Mouse (Mus musculus): ENCODE results near the gene Bmt2. TPM values are rescaled to one million over a fixed set of nuclear protein-coding genes. Genes with fewer than 3 reads are reported as not detected.

Bmt2 gene
- polyA plus RNA-seq, 1 experiment from 2014 or later: 21.3 TPM

DNA sequence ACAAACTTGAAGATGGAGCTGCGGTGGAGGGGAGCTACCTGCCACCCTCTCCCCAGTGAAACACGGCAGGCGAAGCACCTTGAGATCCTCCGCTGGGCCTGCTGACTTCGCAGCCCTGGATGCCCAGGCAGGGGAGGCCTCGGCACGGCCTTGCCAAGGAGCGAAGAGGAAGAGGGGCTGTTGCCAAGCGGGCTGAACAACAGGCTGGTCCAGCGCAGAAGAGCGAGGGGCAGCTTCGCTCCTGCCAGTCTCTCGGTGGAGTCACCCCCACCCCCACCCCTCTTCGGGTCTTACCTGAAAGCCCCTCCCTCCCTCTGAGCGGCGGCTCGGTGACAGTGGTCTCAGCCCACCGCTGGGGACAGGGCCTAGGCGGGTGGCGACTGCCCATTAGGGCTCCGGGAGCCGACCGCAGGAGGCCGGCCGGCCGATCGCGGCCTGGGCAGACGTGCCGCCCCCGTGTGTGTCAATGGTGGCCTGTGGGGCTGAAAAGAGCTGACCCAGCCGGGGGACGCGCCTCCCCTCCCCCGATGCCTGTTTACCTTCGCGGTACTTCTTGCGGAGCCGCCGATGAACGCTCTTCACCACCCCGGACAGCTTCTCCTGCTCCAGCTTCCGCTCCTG is 515 bp downstream of the Bmt2 start:
- Histone ChIP-seq H3K27me3 (replicated peaks; ENCODE audit: control insufficient read depth, insufficient read depth, low read length) (no peaks in the 10 kb centered on the region), H3K4me1 (ENCODE audit: control insufficient read depth, insufficient read depth, low read length) (peaks cover 16% of the 10 kb centered on the region), H3K9ac (ENCODE audit: low read length) (peak overlapping the region; percentile 95), H3K4me2 (ENCODE audit: low read length) (peak overlapping the region; percentile 82), H3K27ac (ENCODE audit: low read depth, low read length) (peak overlapping the region; percentile 93), H3K36me3 (ENCODE audit: control insufficient read depth, insufficient read depth, low read length) (no peaks in the 10 kb centered on the region), H3K9me3 (replicated peaks; ENCODE audit: control insufficient read depth, low read length) (no peaks in the 10 kb centered on the region), H3K4me3 (ENCODE audit: low read depth, low read length) (peak overlapping the region; percentile 89)
- DNase-seq (ENCODE audit: low spot score) (peak; percentile 63), ATAC-seq (peak; percentile 67)
- 1% methylated on average over 39 of the region's 43 CpGs for WGBS

DNA sequence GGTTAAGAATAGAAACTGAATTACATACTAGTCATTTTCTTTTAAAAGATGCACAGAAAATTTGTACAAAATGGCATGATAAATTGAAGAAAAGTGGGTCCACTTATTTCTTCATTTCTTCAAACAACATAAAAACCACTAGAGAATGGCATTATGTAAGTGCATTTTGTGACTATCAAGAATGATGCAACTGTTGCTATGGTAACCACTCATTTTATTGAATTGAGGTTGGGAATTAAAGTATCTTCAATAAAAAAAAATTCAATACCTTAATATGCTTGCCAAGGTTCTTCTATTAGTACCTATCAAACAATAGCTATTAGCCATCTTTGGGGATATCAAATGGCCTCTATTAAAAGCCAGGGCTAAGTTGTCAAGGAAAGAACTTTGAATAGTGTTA is 1.6 kb downstream of the Bmt2 start:
- Histone ChIP-seq H3K4me2 (ENCODE audit: low read length) (peak overlapping the region; percentile 82), H3K27ac (ENCODE audit: low read depth, low read length) (no peak overlapping the region), H3K27me3 (replicated peaks; ENCODE audit: control insufficient read depth, insufficient read depth, low read length) (no peaks in the 10 kb centered on the region), H3K9ac (ENCODE audit: low read length) (no peak overlapping the region), H3K36me3 (ENCODE audit: control insufficient read depth, insufficient read depth, low read length) (no peaks in the 10 kb centered on the region), H3K9me3 (replicated peaks; ENCODE audit: control insufficient read depth, low read length) (no peaks in the 10 kb centered on the region), H3K4me3 (ENCODE audit: low read depth, low read length) (peak overlapping the region; percentile 89), H3K4me1 (ENCODE audit: control insufficient read depth, insufficient read depth, low read length) (peaks cover 16% of the 10 kb centered on the region)
- peak; percentile 55 for DNase-seq (ENCODE audit: low spot score)
- ATAC-seq: no peak

DNA sequence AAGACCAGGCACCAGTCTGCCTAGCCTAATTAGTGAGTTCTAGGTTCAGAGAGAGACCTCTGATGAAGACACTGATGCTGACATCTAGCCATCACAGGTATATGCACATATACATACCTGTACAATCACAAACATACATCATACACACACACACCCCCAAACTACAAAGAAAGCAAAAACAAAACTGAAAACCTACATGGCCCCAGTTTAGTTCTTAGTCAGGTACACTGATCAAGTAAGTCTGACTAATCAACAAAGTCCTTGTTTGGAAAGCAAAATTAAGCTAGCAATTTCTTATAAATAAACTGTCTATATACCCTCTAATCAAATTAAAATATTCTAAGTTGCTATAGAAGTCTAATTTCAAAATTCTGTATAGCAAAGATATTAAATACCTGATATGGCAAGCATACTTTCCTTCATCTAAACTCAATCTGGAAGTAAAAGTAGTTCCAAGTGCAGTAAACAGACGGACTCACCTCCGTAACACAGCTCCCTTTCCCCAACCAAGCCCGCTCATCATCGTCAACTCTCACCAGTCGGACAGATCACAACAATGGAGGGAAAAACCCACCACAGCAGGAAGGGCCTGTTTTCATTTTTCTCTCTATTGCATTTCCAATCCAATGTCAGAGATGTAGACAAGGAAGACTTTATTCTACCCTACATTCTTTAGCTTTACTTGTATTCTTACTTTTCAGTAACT is 3.0 kb downstream of the Bmt2 start:
- ATAC-seq (no peak), DNase-seq (ENCODE audit: low spot score) (no peak)
- Histone ChIP-seq H3K4me2 (ENCODE audit: low read length) (peak overlapping the region; percentile 25; the same call in 1 of the 2 replicates), H3K9ac (ENCODE audit: low read length) (no peak overlapping the region), H3K27ac (ENCODE audit: low read depth, low read length) (no peak overlapping the region), H3K4me1 (ENCODE audit: control insufficient read depth, insufficient read depth, low read length) (peaks cover 16% of the 10 kb centered on the region), H3K9me3 (replicated peaks; ENCODE audit: control insufficient read depth, low read length) (no peaks in the 10 kb centered on the region), H3K36me3 (ENCODE audit: control insufficient read depth, insufficient read depth, low read length) (no peaks in the 10 kb centered on the region), H3K27me3 (replicated peaks; ENCODE audit: control insufficient read depth, insufficient read depth, low read length) (no peaks in the 10 kb centered on the region), H3K4me3 (ENCODE audit: low read depth, low read length) (0 out of 2 replicates have a peak overlapping the region, but pooled peaks have one; percentile 6)
- 76% methylated on average over 5 of the region's 5 CpGs for WGBS

DNA sequence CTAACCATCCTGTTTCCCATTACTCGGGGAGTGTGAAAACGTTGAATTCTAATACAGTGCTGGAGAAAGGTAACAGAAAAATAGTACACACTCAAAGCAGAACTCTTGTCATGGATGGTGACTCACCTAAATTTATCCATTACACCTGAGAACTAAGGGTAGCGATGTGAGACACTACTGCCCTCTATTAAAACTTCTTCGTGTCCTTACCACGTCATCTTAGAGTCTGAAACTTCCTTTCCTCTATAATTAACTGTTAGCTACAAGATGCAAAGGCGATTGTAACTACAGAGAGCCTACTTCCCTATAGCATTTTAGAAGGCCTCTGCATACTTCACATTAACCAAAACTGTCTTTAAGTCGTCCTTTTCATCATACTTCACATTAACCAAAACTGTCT is 12.1 kb downstream of the Bmt2 start:
- H3K36me3 ChIP-seq (ENCODE audit: control insufficient read depth, insufficient read depth, low read length): peaks cover 20% of the 10 kb centered on the region
- H3K9ac ChIP-seq (ENCODE audit: low read length): no peak overlapping the region
- ATAC-seq (no peak), DNase-seq (ENCODE audit: low spot score) (no peak)
- no peaks in the 10 kb centered on the region for H3K4me1 ChIP-seq (ENCODE audit: control insufficient read depth, insufficient read depth, low read length)
- H3K27ac ChIP-seq (ENCODE audit: low read depth, low read length): no peak overlapping the region
- 88% methylated on average over 7 of the region's 7 CpGs for WGBS
- H3K9me3 ChIP-seq (replicated peaks; ENCODE audit: control insufficient read depth, low read length): no peaks in the 10 kb centered on the region
- no peak overlapping the region for H3K4me2 ChIP-seq (ENCODE audit: low read length)
- no peak overlapping the region for H3K4me3 ChIP-seq (ENCODE audit: low read depth, low read length)
- H3K27me3 ChIP-seq (replicated peaks; ENCODE audit: control insufficient read depth, insufficient read depth, low read length): no peaks in the 10 kb centered on the region

DNA sequence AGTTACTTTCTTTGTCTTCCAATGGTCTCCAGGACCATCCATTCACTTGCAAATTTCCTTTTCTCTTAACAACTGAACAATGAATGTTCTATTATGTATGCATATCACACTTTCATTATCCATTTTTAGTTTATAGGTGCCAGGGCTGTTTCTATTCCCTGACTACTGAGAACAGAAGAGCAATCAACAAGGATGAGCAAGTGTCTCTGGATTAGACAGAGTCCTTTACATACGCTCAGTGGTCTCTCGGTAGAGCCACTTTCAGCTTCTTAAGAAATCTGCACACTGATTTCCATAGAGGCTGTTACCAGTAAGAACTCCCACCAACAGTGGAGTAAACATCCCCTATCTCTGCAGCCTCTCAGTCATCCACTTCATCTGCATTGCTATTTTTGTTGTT is 19.8 kb downstream of the Bmt2 start:
- Histone ChIP-seq H3K27ac (ENCODE audit: low read depth, low read length) (no peak overlapping the region), H3K9ac (ENCODE audit: low read length) (no peak overlapping the region), H3K9me3 (replicated peaks; ENCODE audit: control insufficient read depth, low read length) (no peaks in the 10 kb centered on the region), H3K4me2 (ENCODE audit: low read length) (no peak overlapping the region), H3K27me3 (replicated peaks; ENCODE audit: control insufficient read depth, insufficient read depth, low read length) (no peaks in the 10 kb centered on the region), H3K36me3 (ENCODE audit: control insufficient read depth, insufficient read depth, low read length) (peaks cover 17% of the 10 kb centered on the region), H3K4me3 (ENCODE audit: low read depth, low read length) (no peak overlapping the region), H3K4me1 (ENCODE audit: control insufficient read depth, insufficient read depth, low read length) (no peaks in the 10 kb centered on the region)
- WGBS: 55% methylated on average over 2 of the region's 2 CpGs
- DNase-seq (ENCODE audit: low spot score) (no peak), ATAC-seq (no peak)

DNA sequence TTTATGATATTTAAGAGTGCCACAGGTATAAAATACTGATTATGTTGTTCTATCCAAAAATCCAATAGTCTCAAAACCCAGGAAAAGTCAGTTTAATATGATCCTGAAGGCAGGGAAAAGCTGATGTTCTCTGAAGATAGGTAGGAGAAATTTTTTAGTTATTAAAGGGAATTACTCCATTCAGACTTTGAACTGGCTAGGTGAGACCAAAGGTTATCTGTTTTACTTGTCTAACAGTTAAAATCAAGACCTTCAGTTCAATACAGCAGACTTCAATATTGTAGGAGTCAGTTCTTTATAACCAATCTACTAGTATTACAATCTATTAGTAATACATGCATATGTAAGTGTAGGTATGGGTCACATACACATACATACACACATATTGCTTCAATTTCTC is 23.7 kb downstream of the Bmt2 start:
- DNase-seq (ENCODE audit: low spot score) (no peak), ATAC-seq (no peak)
- Histone ChIP-seq H3K4me2 (ENCODE audit: low read length) (no peak overlapping the region), H3K27me3 (replicated peaks; ENCODE audit: control insufficient read depth, insufficient read depth, low read length) (no peaks in the 10 kb centered on the region), H3K4me3 (ENCODE audit: low read depth, low read length) (no peak overlapping the region), H3K27ac (ENCODE audit: low read depth, low read length) (no peak overlapping the region), H3K9me3 (replicated peaks; ENCODE audit: control insufficient read depth, low read length) (no peaks in the 10 kb centered on the region), H3K4me1 (ENCODE audit: control insufficient read depth, insufficient read depth, low read length) (no peaks in the 10 kb centered on the region), H3K9ac (ENCODE audit: low read length) (no peak overlapping the region), H3K36me3 (ENCODE audit: control insufficient read depth, insufficient read depth, low read length) (0 out of 2 replicates have a peak, but pooled peaks cover 5% of the 10 kb centered on the region)

DNA sequence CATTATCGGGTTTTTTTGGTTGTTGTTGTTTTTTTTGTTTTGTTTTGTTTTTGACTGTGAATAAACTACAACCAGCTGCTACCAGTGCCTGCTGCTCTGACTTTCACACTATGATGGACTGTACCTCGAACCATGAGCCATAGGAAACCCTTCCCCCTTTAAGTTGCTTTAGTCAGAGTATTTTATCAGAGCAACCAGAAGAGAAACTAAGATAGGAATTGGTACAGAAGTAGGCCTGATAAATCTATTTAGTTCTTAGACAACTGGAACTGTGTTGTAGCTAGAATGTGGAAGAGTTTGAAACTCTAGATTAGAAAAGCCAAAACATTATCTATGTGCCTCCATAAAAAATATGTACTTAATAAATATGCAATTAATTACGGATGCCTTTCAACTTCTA is 25.5 kb downstream of the Bmt2 start:
- 93% methylated on average over 3 of the region's 3 CpGs for WGBS

DNA sequence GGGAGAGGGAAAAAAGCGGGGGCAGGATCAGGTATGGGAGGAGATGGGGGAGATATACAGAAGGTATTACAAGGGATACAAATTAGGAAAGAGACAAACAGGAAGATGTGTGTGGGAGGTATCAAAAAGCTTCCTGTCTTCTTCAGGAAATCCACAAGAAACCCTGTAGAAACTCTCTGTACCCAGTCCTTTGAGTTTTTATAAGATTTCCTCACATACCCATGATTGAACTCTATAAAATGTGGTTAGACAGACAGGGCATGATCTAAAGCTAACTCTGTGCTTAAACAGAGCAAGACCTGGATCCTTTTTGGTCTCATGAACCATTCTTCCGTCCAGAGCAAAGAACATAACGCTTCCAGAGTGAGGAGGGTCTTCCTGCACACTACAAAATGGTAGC is 26.9 kb downstream of the Bmt2 start:
- Histone ChIP-seq H3K27ac (ENCODE audit: low read depth, low read length) (no peak overlapping the region), H3K4me2 (ENCODE audit: low read length) (no peak overlapping the region), H3K36me3 (ENCODE audit: control insufficient read depth, insufficient read depth, low read length) (0 out of 2 replicates have a peak, but pooled peaks cover 5% of the 10 kb centered on the region), H3K9me3 (replicated peaks; ENCODE audit: control insufficient read depth, low read length) (0 out of 2 replicates have a peak, but pooled peaks cover 2% of the 10 kb centered on the region), H3K4me3 (ENCODE audit: low read depth, low read length) (no peak overlapping the region), H3K9ac (ENCODE audit: low read length) (no peak overlapping the region), H3K27me3 (replicated peaks; ENCODE audit: control insufficient read depth, insufficient read depth, low read length) (no peaks in the 10 kb centered on the region), H3K4me1 (ENCODE audit: control insufficient read depth, insufficient read depth, low read length) (no peaks in the 10 kb centered on the region)
- no peak for DNase-seq (ENCODE audit: low spot score)
- 95% methylated on average over 3 of the region's 3 CpGs for WGBS
- ATAC-seq: no peak

More for the DNA sequence above, 25.5 kb downstream of the Bmt2 start:
- no peak overlapping the region for H3K4me3 ChIP-seq (ENCODE audit: low read depth, low read length)
- H3K9ac ChIP-seq (ENCODE audit: low read length): no peak overlapping the region
- no peaks in the 10 kb centered on the region for H3K4me1 ChIP-seq (ENCODE audit: control insufficient read depth, insufficient read depth, low read length)
- H3K27ac ChIP-seq (ENCODE audit: low read depth, low read length): no peak overlapping the region
- ATAC-seq: no peak
- H3K36me3 ChIP-seq (ENCODE audit: control insufficient read depth, insufficient read depth, low read length): 0 out of 2 replicates have a peak, but pooled peaks cover 5% of the 10 kb centered on the region
- no peak overlapping the region for H3K4me2 ChIP-seq (ENCODE audit: low read length)
- H3K9me3 ChIP-seq (replicated peaks; ENCODE audit: control insufficient read depth, low read length): 0 out of 2 replicates have a peak, but pooled peaks cover 2% of the 10 kb centered on the region
- no peak for DNase-seq (ENCODE audit: low spot score)
- no peaks in the 10 kb centered on the region for H3K27me3 ChIP-seq (replicated peaks; ENCODE audit: control insufficient read depth, insufficient read depth, low read length)

DNA sequence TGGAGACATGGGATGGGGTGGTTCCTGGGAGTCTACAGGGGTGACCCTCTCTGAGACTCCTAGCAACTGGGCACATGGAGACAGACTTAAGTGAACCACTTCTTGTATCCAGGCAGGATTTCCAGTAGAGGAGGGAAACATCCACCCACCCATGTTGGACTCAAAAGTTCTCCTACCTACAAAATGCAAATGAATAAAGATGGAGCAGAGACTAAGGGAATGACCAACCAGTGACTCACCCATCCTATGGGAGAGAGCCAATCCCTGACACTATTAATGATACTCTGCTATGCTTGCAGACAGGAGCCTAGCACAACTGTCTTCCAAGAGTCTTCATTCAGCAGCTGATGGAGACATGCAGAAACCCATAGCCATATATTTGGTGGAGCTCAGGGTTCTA is 29.5 kb downstream of the Bmt2 start:
- no peak overlapping the region for H3K4me3 ChIP-seq (ENCODE audit: low read depth, low read length)
- no peak for ATAC-seq
- H3K9me3 ChIP-seq (replicated peaks; ENCODE audit: control insufficient read depth, low read length): 0 out of 2 replicates have a peak, but pooled peaks cover 2% of the 10 kb centered on the region

More for the DNA sequence above, 29.5 kb downstream of the Bmt2 start:
- Histone ChIP-seq H3K9ac (ENCODE audit: low read length) (no peak overlapping the region), H3K27me3 (replicated peaks; ENCODE audit: control insufficient read depth, insufficient read depth, low read length) (no peaks in the 10 kb centered on the region), H3K27ac (ENCODE audit: low read depth, low read length) (no peak overlapping the region), H3K36me3 (ENCODE audit: control insufficient read depth, insufficient read depth, low read length) (0 out of 2 replicates have a peak, but pooled peaks cover 5% of the 10 kb centered on the region), H3K4me1 (ENCODE audit: control insufficient read depth, insufficient read depth, low read length) (no peaks in the 10 kb centered on the region), H3K4me2 (ENCODE audit: low read length) (no peak overlapping the region)
- DNase-seq (ENCODE audit: low spot score): no peak

Measured in forebrain, embryonic 14.5 days (tissue).